16 mouse cellular contexts compared by ENCODE assay signal in the genomic region with DNA sequence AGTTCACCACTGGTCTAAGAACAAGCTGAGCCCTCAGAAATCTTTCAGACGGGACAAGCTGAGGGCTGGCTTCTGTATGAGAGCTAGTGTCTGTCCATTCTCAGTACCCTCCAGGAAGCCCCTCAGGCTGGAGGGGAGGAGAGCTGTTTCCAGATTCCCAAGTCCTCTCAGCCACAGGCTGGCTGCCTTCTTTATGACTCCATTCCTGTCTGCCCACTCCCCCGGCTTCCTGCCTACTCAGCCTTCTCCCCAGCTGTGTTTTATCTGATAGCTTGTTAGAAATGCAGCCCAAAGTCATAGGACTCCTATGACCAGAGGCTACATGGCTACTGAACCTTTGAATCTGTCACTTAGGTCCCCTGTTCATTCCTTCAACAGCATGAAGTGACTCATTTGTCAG. TPM values are rescaled to one million over a fixed set of nuclear protein-coding genes. Genes with fewer than 3 reads are reported as not detected.
DNase-seq lines count a peak whose midpoint lies in the region; ATAC-seq and TF ChIP-seq lines count a peak whose summit lies in the region.
"Had no signal": no experiment of that assay in that cellular context is flagged by ENCODE, and none has a peak within 500 bp of the region (broad histone marks: within the 10 kb centered on the region; RNA-seq: fewer than 3 reads in every experiment).

No protein-coding gene starts in this region.

- ATAC-seq in heart, embryonic 13.5 days (ENCODE audit: extremely low read depth, insufficient number of reproducible peaks, low FRiP score, low TSS enrichment) = no peak; the same call in 1 of the 2 replicates
- peak; percentile 67 for ATAC-seq in kidney, postnatal 0 days (replicated peaks; ENCODE audit: low FRiP score, low read depth)
- ATAC-seq in stomach, embryonic 16.5 days (ENCODE audit: insufficient read depth, low FRiP score) = no peak
- ATAC-seq: activated CD4-positive, CD25-positive, alpha-beta regulatory T cell, adult 4 months; CD4-positive, CD25-positive, alpha-beta regulatory T cell, adult 4 months had no signal

- TF ChIP-seq CTCF in kidney, postnatal 0 days (IDR thresholded peaks at IDR 0.05; ENCODE audit: low read depth) = no peak

- H3K9me3 ChIP-seq in heart, embryonic 13.5 days = 0 out of 2 replicates have a peak, but pooled peaks cover under 1% of the 10 kb centered on the region
- H3K9me3 ChIP-seq in kidney, postnatal 0 days (replicated peaks; ENCODE audit: low read length) = no peaks in the 10 kb centered on the region
- no peaks in the 10 kb centered on the region for H3K9me3 ChIP-seq in stomach, embryonic 16.5 days (replicated peaks; ENCODE audit: control insufficient read depth, low read length)
- H3K9me3 ChIP-seq: hindbrain, embryonic 13.5 days had no signal

- DNase-seq in heart, adult 11 months = no peak
- DNase-seq in kidney, postnatal 0 days (ENCODE audit: low spot score) = peak; percentile 92
- no peak for DNase-seq in kidney, adult 9 months
- DNase-seq in fibroblast of lung, adult 2 months (ENCODE audit: low read depth) = peak; percentile 46
- no peak for DNase-seq in cerebellum, postnatal 14 days
- DNase-seq: cerebellum, adult 9-10 months; lung, postnatal 14 days had no signal

- H3K4me1 ChIP-seq in heart, embryonic 13.5 days = peaks cover 31% of the 10 kb centered on the region
- peaks cover 4% of the 10 kb centered on the region; the same call in 1 of the 2 replicates for H3K4me1 ChIP-seq in kidney, postnatal 0 days (replicated peaks; ENCODE audit: insufficient read depth, low read length)
- H3K4me1 ChIP-seq in stomach, embryonic 16.5 days (ENCODE audit: control insufficient read depth, insufficient read depth, low read length) = 0 out of 2 replicates have a peak, but pooled peaks cover 8% of the 10 kb centered on the region
- H3K4me1 ChIP-seq: hindbrain, embryonic 13.5 days had no signal

- H3K4me2 ChIP-seq in heart, embryonic 13.5 days = no peak overlapping the region
- H3K4me2 ChIP-seq in kidney, postnatal 0 days (ENCODE audit: low read length) = no peak overlapping the region
- H3K4me2 ChIP-seq in stomach, embryonic 16.5 days (ENCODE audit: low read depth, low read length) = no peak overlapping the region
- H3K4me2 ChIP-seq: heart, embryonic 11.5 days; hindbrain, embryonic 13.5 days; midbrain, embryonic 11.5 days had no signal

- H3K27ac ChIP-seq in heart, embryonic 13.5 days (replicated peaks) = peak overlapping the region; percentile 32; the same call in 1 of the 2 replicates
- H3K27ac ChIP-seq in kidney, postnatal 0 days = 0 out of 2 replicates have a peak overlapping the region, but pooled peaks have one; percentile 47
- H3K27ac ChIP-seq in stomach, embryonic 16.5 days (ENCODE audit: low read length) = 0 out of 2 replicates have a peak overlapping the region, but pooled peaks have one; percentile 14
- H3K27ac ChIP-seq: hindbrain, embryonic 13.5 days; liver, embryonic 14.5 days had no signal

- no peaks in the 10 kb centered on the region for H3K27me3 ChIP-seq in heart, embryonic 13.5 days (replicated peaks)
- no peaks in the 10 kb centered on the region for H3K27me3 ChIP-seq in kidney, postnatal 0 days (ENCODE audit: insufficient read depth, low read length)
- H3K27me3 ChIP-seq in stomach, embryonic 16.5 days (ENCODE audit: control insufficient read depth, insufficient read depth, low read length) = no peaks in the 10 kb centered on the region
- H3K27me3 ChIP-seq: hindbrain, embryonic 13.5 days had no signal

- 40% methylated on average over 2 of the region's 2 CpGs for WGBS in heart, embryonic 13.5 days
- 9% methylated on average over 2 of the region's 2 CpGs for WGBS in kidney, postnatal 0 days
- 26% methylated on average over 2 of the region's 2 CpGs for WGBS in stomach, embryonic 16.5 days

- no peak overlapping the region for H3K4me3 ChIP-seq in heart, embryonic 13.5 days
- H3K4me3 ChIP-seq in kidney, postnatal 0 days (replicated peaks; ENCODE audit: low read depth, low read length) = no peak overlapping the region
- no peak overlapping the region for H3K4me3 ChIP-seq in stomach, embryonic 16.5 days (replicated peaks; ENCODE audit: low read length)
- H3K4me3 ChIP-seq: forebrain, embryonic 10.5 days; hindbrain, embryonic 13.5 days had no signal

- no peaks in the 10 kb centered on the region for H3K36me3 ChIP-seq in heart, embryonic 13.5 days
- no peaks in the 10 kb centered on the region for H3K36me3 ChIP-seq in kidney, postnatal 0 days (ENCODE audit: insufficient read depth, low read length)
- no peaks in the 10 kb centered on the region for H3K36me3 ChIP-seq in stomach, embryonic 16.5 days (ENCODE audit: control insufficient read depth, insufficient read depth, low read length)
- H3K36me3 ChIP-seq: forebrain, embryonic 10.5 days; hindbrain, embryonic 13.5 days had no signal

- no peak overlapping the region for H3K9ac ChIP-seq in heart, embryonic 13.5 days
- H3K9ac ChIP-seq in kidney, postnatal 0 days (ENCODE audit: low read depth, low read length) = no peak overlapping the region
- no peak overlapping the region for H3K9ac ChIP-seq in stomach, embryonic 16.5 days (ENCODE audit: low read length)
- H3K9ac ChIP-seq: hindbrain, embryonic 13.5 days; liver, embryonic 14.5 days had no signal

RNA-seq across cellular contexts. Expression of a gene that starts 40.8 kb away (rescaled TPM):
- 9.7 and 10.5 TPM in 2 replicates for polyA plus RNA-seq in heart, embryonic 13.5 days (2015; fragmentation: Nextera tagmentation; extraction: Ambion mirVana)
- polyA plus RNA-seq in kidney, postnatal 0 days (2015; fragmentation: Nextera tagmentation; extraction: Ambion mirVana) = 15.4 and 15.7 TPM in 2 replicates
- 10.0 and 10.2 TPM in 2 replicates for polyA plus RNA-seq in stomach, embryonic 16.5 days (2015; fragmentation: Nextera tagmentation; extraction: Ambion mirVana)

RNA-seq across cellular contexts. Expression of a gene that starts 50.2 kb away (rescaled TPM):
- polyA plus RNA-seq in heart, embryonic 13.5 days (2015; fragmentation: Nextera tagmentation; extraction: Ambion mirVana) = 0.08 and 0.11 TPM in 2 replicates
- polyA plus RNA-seq in kidney, postnatal 0 days (2015; fragmentation: Nextera tagmentation; extraction: Ambion mirVana) = not detected in 2 replicates
- polyA plus RNA-seq in stomach, embryonic 16.5 days (2015; fragmentation: Nextera tagmentation; extraction: Ambion mirVana) = 1.5 and 2.0 TPM in 2 replicates
- polyA plus RNA-seq: activated CD4-positive, CD25-positive, alpha-beta regulatory T cell, adult 4 months; CD4-positive, CD25-positive, alpha-beta regulatory T cell, adult 4 months had no signal

Comparison
In these comparisons a context has a peak if more than half of its experiments do, and no peak if none do; other contexts are left out.
1. DNase-seq: peak in kidney, postnatal 0 days (single experiment) and fibroblast of lung, adult 2 months (single experiment); none in heart, adult 11 months (single experiment), kidney, adult 9 months (single experiment) and cerebellum, postnatal 14 days (0 of 2).
2. Peak in every context shown above with its lines, with median percentiles within 50 percentile points of each other: H3K27ac ChIP-seq.